Mouse (Mus musculus) retina, postnatal 7 days (tissue): ENCODE data around the gene Golga2.

ENCODE experiments used
- DNase-seq: peaks from one replicate; pipeline ENCODE4 v3.0.0-alpha.2; 2012; ENCODE audit warnings: low read depth, low spot score

Gene Golga2

DNA sequence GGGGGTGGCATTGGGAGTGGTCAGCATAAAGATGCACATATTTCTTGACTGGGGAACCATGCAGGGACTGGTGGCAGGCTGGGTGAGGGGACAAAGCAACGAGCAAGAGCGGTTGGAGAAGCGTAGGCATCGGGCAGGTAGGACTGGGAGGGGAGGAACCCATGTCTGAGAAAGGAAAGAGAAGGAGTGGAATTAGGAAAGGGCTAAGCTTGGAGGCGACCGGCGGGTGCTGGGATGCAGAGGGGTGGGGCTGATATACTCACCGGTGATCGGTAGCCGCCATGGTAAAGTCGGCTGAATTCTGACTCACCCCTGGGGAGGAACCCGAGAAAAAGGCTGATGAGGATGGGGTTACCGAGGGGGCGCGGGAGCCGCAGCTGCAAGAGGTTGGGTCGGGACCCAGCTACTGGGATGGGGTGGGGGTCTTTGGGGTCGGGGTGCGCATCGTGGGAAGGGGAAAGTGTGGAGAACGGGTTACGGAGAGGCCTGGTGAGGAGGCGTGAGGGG is at the start of gene Golga2:
Gene Golga2, plus strand, starts transcription at position 51 of the 507 bp plus-strand sequence.
- DNase-seq: no peak

DNA sequence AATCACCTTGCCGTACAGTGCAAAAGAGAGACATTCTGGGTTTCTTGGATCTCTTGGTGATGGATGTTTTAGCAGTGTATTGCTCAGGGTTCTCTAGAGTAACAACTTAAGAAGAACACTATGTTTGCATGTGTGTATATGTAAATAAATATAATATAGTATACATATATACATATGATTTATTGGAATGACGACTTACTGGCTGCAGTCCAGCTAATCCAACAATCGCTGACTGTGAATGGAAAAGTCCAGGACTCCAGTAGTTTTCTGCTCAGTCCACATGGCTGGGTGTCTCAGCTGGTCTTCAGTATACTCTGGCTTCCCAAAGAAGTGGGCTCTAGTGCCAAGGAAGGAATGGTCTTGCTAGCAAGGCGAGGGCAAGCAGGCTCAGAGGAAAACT is 49.6 kb upstream of the Golga2 start:
- DNase-seq: no peak

DNA sequence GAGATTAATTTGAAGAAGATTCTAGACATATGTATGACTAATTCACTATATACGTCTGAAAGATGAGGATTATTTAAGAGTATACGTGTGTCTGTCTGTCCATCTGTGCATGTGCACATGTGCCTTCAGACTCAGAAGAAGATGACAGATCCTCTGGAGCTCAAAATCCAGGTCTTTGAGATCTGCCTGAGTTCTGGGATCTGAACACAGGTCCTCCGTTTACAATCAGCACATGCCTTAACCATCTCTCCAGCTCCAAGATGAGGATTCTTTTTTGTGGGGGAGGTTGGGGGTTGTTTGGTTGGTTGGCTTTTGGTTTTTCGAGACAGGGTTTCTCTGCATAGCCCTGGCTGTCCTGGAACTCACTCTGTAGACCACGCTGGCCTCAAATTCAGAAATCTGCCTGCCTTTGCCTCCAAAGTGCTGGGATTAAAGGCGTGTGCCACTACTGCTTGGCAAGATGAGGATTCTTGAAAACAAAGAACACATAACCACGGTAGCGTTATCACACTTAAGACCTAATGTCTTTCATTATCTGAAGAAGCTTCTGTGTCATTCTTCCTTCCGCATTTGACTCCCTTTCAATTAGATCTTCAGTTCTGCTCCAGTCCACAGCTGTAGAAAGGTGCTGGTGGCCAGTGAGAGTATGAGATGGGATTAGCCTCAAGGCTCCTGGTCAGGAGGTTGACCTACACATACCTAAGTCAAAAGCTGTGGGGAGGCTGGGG is 48.3 kb upstream of the Golga2 start:
- no peak for DNase-seq

DNA sequence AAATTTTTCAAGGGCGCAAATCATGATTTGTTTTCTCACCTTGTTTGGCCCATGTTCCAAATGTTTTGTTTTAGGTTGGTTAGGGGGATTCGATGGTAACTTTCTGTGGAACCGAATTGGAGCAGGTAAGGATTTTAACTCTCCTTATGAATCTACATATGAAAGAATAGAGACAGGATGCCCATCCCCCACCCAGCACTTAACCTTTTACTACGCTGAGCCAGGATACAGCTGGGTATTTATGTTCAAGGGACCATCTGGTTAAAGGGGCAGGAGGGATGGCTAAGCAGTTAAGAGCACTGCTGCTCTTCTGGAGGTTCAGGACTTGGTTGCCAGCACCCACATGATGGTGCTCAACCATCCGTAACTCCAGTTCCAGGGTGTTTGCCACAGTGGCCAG is 46.6 kb upstream of the Golga2 start:
- DNase-seq: no peak

DNA sequence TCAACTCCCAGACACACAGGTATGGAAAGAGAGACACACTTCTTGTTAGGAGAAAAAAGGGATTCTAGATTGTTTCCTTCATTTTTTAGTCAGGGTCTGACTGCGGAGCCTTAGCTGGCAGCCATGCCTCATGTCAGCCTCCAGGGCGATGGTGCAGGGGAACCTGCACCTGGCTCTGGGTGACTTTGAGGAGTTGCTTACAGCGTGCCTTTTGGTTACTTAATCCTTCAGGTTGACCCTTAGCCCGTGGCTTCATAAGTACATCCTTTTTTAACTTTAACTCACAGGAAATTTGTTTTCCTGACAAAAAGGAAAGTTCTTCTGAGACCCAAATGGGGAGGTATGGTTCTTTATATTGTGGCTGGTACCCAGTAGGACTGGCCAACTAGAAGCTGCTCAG is 44.2 kb upstream of the Golga2 start:
- DNase-seq: no peak

DNA sequence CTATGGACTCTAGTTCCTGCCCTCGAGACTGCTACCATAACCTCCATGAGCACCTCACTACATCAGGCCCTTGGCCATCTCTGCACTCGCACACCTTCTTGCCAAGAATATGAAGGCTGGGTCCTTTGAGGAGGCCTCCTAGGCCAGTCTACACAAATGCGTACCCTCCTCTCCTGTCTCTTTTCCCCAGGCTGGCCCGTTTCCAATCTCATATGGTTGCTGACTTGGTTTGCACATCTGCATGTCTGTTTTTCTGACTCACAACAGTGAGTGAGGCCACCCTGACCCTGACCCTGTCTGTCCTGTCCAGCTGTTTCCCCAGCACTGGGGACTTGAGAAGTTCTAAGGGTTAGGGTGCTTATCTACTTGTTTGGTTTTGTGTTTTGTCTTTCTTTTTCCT is 40.4 kb upstream of the Golga2 start:
- DNase-seq: no peak

DNA sequence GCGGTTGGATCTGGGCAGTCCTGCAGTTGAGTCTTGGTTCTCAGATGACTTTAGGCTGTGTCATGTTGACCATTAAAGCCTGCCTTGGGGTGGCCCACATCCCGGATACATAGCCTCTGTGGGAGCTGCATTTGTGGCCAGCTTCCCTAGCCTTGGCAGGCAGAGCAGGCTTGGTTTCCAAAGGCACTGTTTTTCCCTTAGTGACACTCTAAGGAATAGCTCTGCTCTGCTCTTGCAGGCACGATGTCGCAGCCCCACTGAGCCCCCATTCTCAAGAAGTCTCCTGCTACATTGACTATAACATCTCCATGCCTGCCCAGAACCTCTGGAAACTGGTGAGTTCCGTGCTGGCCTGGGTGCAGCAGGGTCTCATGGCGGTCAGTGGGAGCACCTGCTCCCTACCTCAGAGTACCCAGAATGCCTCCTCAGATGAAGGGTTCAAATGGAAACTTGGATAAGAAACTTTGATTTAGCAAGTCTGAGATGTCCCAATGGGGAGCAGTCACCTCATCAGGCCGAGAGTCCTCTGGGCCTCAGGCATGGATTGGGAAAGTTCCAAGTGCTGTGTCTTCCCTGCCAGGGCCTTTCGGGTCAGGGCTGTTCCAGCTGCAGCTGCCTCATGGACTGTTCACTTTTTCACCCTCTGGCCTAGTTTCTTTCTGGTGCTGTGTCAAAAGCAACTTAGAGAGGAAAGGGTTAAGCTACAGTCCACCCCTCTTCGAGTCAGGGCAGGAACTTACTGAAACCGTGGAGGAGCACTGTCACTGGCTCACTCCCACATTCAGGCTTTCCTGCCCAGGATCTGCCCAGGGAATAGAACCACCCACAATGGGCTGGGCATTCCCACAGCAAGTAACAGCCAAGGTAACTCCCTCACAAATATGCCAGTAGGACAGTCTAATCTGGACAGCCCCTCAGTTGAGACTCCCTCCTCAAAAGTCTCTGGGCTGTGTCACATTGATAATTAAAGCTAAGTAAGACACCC is 38.5 kb upstream of the Golga2 start:
- no peak for DNase-seq

DNA sequence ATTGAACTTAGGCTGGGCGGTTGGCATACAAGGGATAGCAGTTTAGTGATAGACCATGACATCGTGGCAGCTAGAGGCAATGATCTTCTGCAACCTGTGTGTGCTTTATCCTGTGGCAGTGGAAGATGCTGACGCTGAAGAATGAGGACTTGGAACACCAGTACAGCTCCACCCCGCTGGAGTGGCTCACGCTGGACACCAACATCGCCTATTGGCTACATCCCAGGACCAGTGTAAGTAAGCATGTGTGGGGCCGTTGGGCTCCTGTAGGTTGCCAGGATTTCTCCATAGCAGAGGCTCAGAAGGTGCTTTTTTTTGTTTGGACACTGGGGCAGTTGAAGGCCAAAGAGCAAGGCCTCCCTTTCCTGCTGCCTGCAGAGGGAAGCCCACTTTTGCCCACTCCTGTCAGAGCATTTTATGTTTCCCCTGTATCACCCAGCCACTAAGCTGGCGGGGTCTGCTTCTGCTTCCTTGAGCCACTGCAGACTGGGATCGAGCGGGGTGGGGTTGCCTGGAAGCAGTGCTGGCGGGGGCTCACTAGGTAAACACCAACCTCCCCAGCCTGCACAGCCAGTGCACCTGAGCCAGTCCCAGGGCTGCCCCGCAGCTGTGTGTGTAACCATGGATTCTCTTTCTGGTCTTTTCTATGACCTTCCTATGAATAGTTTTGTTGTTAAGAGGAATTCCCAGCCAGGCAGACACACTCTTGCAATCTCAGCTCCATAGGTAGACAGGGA is 35.2 kb upstream of the Golga2 start:
- no peak for DNase-seq

DNA sequence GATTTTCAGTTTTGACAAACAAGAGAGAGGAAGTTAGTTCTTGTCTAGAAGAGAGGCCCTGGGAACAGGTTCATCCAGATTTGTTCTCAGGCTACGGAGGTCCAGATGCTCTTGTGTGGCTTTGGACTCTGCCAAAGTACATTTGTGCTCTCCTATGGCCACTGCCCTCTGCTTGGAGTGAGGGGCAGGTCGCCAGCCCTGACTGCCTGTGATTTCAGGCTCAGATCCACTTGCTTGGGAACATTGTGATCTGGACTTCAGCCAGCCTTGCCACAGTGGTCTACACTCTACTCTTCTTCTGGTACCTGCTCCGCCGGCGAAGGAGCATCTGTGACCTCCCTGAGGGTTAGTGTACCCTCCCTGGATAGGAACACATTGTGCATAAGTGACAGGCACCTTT is 34.5 kb upstream of the Golga2 start:
- DNase-seq: no peak

DNA sequence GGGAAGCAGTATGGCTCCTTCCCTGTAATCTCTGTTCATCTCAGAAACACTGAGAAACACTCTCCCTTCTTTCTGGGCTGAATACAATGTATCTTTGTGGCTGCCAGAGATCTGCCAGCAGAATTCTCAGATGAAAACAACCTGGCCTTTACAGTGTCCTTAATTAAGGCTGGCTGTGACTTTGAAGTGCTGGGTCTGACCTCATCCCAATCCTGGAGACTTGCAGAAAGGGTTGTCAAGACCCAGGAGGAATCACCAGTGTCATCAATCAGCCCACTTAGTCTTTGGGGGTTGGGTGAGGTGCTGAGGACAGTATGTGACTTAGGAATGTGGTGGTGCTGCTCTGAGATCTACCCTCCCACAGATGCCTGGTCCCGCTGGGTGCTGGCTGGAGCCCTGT is 33.8 kb upstream of the Golga2 start:
- no peak for DNase-seq

DNA sequence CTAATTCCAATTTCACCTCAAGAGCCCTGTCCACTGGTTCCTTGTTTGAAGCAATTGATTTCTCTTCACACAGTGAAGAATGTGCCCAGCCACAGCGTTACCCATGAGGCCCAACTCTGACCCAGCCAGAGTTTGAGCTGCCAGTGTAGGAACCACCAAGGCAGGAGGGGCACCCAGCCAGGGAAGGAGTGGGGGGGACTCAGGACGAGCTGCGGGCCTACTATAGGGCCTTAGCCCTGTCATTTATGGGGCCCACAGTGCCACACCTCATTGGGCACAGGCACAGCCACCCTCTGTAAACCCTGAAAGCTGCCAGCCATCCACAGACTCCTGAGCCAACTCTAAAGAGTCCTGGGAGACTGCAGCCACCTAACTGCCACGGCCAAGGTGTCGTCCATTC is 32.6 kb upstream of the Golga2 start:
- DNase-seq: no peak

DNA sequence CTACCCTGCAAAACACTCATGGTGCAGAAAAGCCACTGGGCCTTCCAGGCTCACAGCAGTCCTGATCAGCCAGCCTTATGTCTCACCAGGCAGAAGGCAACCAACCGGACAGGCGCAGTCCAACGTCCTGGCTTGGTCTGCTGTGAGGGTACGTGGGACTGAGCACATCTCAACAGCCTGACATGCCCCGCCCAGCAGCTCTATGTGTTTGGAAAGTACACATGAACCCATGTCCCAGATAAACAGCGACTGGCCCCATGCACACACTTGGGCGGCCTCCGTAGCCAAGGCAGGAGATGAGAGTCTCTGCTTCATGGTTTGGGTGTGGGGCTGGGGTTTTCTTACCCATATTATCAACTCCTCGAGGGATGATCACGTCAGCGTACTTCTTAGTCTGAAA is 30.9 kb upstream of the Golga2 start:
- DNase-seq: no peak

DNA sequence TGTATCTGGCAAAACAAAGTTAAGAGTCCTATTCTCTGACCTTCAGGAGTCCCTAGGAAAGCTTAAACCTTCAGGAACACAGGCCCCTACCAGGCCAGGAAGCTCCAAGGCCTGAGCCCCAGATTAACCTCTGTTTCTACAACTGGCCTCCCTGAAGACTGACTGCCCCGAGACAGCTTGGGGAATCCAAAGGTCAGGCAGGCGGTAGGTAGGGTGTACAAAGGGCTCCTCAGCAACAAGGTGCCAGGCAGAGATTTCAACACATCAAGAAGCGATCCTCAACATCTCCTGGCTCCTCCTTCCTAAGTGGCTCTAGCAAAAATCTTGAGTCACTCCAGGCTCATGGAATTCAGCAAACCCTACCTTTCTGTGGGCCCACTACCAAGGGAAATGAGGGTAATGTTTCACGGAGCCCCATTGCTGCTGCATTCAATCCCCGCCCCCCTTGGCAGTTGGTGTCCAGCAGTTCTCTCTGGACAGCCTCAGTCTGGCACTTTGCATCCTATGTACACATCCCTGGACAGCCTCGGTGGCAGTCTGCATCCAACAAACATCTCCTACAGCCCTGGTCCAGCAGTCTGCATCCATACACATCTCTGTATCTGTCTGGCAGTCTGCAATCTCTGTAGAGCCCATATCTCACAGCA is 28.2 kb upstream of the Golga2 start:
- no peak for DNase-seq

DNA sequence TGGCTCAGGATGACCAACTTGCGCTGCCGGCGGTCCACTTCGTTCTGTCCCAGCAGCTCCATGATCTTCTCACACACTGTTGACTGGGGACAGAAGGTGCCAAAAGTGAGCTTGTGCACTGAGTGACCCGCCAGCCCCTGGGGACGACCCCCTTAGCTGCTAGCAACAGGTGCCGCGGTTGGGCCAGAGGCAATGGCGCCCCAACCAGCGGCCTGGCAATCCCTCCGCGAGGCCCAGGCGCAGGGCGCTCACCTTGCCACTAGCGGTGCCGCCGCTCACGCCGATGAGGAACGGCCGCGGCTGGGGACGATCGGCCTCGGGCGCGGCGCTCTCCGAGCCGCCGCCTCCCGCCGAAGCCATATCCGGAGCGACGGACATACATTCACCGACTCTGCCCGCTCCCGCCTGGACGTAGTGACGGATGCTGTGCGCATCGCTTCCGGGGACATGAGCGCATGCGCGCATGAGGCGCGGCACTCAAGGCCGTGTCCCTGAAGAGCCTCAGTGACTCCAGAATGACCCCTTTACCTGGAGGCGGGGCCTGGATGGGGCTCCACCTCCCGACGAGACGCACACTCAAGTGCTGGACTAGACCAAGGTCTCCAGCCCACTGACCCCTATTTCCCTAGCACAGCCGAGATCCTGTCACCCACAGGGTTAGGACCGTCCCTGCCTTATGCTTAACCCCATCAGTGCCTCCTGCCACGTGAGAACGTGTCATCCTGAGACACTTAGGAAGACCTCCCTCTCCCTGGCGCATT is 27.3 kb upstream of the Golga2 start, which contains the start of gene Uck1:
Gene Uck1, minus strand, starts transcription at position 503 of the 761 bp plus-strand sequence.
- DNase-seq: peak; percentile 77

DNA sequence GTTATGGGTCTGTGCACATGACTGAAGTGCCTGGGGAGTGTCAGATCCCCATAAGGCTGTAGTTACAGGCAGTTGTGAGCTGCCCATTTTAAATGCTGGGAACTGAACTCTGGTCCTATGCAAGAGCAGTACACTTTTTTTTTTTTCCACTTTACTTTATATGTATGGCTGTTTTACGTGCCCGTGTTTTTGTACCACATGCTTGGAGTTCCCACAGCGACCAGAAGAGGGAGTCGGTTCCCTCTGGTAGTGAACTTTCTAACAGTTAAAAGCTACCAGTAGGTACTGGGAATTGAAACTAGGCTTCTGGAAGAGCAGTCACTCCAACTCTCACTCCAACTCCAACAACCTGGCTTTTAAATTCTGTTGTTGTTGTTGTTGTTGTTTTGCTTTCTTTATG is 26.5 kb upstream of the Golga2 start:
- peak; percentile 9 for DNase-seq

DNA sequence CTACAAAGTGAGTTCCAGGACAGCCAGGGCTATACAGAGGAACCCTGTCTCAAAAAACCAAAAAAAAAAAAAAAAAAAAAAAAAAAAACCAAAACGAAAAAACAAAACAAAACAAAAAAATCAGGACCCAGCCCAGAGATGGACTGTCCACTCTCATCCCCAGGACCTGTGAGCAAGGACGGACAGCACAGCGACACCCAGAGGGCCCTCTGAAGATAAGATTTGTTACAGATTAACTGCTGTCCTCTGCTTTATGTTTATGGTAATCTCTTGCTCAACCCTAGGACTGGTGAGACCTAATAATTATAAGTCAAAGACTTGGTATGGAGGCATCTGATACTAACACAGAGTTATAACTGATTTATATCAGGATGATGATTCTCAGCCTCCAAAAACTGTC is 11.4 kb upstream of the Golga2 start:
- DNase-seq: no peak

DNA sequence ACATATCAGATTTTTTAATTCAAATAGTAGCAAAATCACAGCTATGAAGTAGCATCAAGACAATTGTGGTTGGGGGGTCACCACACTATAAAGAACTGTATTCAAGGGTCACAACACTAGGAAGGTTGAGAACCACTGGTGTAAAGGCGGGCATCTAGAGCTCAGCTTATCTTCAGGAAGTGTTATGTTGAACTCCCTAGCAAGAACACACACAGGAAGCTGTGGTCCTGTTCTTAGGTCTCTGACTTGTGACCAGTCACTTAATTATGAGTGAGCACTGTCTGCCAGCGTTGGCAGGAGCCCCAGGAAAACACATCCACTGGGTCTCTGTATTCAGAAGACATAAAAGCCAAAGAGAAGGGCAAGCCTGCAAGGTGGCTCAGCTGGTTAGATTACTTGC is 4.9 kb upstream of the Golga2 start:
- DNase-seq: no peak

DNA sequence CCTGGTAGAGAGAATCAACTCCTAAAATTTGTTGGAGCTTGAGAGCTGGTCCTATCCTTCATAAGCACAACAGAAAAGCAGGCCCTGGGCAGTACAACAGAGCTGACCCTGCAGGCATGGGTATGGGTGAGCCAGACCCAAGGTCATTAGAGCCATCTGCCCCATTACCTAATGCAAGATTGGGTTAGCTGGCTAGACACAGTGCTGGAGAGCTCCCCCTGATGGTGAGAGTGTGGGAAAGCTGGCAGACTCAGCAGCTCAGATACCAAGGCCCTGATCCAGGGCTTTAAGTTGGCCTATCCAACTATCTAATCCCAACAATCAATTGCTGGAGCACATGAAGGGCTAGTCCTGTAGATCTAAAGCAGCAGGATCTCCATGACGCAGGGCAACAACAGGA is 4.5 kb upstream of the Golga2 start:
- peak; percentile 54 for DNase-seq

DNA sequence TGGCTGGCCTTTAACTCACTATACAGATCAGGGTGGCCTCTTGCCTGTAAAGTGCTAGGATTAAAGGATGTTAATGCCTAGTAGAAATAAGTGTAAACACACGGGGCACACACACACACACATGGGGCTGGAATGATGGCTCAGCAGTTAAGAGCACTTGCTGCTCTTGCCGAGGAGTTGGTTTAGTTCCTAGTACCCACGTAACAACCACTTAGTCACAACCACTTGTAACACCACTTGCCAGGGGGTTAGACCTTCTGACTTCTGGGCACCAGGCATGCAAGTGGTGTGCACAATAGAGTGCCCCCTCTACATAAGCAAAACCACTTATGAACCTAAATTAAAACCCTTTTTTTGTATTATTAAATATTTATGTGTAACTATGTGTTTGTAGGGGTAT is 3.2 kb upstream of the Golga2 start:
- DNase-seq: no peak

DNA sequence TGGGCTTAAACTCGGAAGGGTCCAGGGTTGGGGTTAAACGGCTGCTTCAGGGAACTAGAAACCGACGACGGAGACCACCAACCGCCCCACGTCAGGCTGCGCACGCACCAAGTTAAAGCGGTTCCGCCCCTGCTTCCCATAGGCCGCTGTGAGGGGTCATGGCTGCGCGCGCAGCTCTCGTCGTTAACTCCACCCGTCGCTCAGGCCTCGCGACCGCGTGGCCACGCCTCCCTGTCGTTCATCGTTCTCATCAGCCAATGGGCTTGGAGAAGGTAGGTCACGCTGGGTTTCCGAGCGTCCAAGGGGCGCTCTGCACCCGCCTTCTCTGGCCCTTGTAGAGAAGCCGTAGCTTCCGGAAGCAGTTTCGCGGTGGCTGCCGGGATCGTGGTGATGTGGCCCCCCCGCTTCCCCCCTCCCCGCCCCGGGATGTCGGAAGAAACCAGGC is 761 bp downstream of the Golga2 start, which contains the start of gene Swi5:
Gene Swi5, minus strand, starts transcription at position 153 of the 445 bp plus-strand sequence.
- DNase-seq: peak; percentile 100
